Mouse (Mus musculus): Measurements from ENCODE around the gene Pts. TPM values are rescaled to one million over a fixed set of nuclear protein-coding genes. Genes with fewer than 3 reads are reported as not detected.

Gene Pts
- polyA plus RNA-seq (2015; fragmentation: Nextera tagmentation; extraction: Ambion mirVana), result 71.2 and 84.3 TPM in 2 replicates

DNA sequence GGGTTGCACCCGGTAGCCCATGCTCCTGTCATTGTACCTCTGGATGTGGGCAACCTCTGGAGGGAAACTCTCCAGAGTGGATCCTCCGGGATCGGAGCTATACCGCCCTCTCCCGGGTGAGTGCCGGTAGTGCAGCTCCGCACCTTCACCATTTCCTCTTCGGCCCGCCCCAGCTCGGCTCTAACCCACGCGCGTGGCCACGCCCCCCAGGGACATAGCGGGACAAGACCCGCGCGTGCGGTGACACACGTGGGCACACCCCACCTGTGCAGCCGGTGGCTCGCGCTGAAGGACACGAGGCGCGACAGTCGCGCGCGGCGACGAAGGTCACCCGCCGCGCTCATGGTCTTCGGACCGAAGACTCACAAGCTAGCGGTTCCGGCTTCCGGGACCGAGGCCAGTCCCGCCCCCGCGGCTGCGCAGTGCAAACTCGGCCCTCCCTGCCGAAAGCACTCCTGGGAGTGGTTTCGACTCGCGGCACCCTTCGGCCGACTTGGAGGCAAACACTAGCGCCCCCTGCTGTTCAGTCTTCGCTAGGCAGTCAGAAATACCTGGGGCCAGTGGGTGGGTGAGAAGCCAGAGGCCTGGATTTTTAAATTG lies at the start of gene Pts:
Pts (minus strand) TSS at position 432 of the 600 bp plus-strand sequence.
- no peaks in the 10 kb centered on the region for H3K27me3 ChIP-seq
- peak within 1 kb of the TSS; percentile 76 for H3K4me2 ChIP-seq (replicated peaks)
- ATAC-seq (ENCODE audit: low FRiP score, low read depth), result peak; percentile 96
- H3K4me3 ChIP-seq, result peak within 1 kb of the TSS; percentile 73
- H3K36me3 ChIP-seq, result no peaks in the 10 kb centered on the region
- no peak within 1 kb of the TSS; the same call in 1 of the 2 replicates for H3K27ac ChIP-seq
- 0% methylated on average over 54 of the region's 54 CpGs for WGBS
- no peaks in the 10 kb centered on the region for H3K9me3 ChIP-seq
- peaks cover 14% of the 10 kb centered on the region for H3K4me1 ChIP-seq
- peak within 1 kb of the TSS; percentile 74 for H3K9ac ChIP-seq

DNA sequence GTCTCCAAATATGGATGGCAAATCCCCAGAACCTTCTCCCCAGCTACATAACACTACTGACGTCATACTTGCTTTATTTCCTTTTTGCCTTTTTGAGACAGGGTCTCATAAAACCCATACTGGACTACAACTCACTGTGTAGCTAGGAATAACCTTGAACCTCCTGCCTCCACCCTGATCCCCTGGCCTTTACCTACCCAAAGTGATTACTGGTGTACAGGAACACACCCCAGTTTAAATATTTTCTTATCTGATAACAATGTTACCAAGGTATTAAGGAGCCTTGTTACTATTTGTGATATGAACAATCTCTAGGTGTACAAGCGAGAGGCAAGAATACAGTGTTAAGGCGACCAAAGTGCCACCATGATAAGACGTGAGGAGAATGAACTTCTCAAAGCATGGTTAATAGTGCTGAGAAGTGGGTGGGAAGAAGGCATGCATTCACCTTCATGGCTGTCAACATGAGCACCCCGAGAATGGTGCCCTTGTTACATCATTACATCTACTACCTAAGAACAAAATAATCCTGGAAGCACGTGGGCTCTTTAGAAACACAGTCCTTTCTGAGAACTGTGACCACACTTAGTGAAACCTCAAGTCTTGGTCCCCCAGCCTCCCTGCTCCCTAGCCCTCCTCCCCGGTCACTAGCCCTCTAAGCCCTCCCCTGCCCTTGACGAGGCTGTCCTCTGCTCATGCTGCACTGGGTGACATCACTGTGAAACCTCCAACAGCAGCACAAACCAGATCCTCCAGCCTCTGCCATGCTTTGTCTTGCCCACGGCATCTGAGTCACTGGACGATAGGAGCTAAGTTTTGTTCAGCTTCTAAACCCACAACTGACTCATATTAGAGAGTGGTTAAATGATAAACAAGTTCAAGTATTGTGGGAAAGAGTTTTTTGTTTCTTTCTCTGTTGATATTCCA lies 41.3 kb upstream of the Pts start:
- no peak overlapping the region for H3K9ac ChIP-seq
- no peak overlapping the region for H3K27ac ChIP-seq
- no peaks in the 10 kb centered on the region for H3K4me1 ChIP-seq
- no peaks in the 10 kb centered on the region for H3K27me3 ChIP-seq
- no peak overlapping the region for H3K4me3 ChIP-seq
- H3K9me3 ChIP-seq, result no peaks in the 10 kb centered on the region
- 75% methylated on average over 10 of the region's 10 CpGs for WGBS
- H3K4me2 ChIP-seq (replicated peaks), result no peak overlapping the region
- H3K36me3 ChIP-seq, result no peaks in the 10 kb centered on the region
- ATAC-seq (ENCODE audit: low FRiP score, low read depth), result no peak

DNA sequence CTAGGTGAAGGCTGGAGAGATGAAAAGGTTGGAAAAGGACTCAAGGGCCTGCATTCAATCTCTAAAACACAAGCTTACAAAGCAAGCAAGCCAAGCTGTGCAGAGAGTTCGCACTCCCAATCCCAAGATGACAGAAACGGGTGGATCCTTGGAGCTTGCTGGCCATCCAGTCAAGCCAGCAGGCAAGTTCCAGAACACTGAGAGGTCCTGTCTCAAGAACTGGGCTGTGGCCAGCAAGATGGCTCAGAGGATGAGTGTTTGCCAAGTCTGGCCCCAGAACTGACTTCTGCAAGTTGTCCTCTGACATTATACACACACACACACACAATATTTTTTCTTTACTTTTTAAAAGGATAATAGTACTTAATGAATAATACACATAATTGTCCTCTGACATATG lies 39.4 kb upstream of the Pts start:
- Histone ChIP-seq H3K4me2 (replicated peaks) (no peak overlapping the region), H3K4me3 (no peak overlapping the region), H3K27ac (no peak overlapping the region), H3K27me3 (no peaks in the 10 kb centered on the region), H3K9me3 (no peaks in the 10 kb centered on the region), H3K9ac (no peak overlapping the region), H3K4me1 (no peaks in the 10 kb centered on the region), H3K36me3 (no peaks in the 10 kb centered on the region)
- no peak for ATAC-seq (ENCODE audit: low FRiP score, low read depth)
- WGBS, result 98% methylated on average over 2 of the region's 2 CpGs

DNA sequence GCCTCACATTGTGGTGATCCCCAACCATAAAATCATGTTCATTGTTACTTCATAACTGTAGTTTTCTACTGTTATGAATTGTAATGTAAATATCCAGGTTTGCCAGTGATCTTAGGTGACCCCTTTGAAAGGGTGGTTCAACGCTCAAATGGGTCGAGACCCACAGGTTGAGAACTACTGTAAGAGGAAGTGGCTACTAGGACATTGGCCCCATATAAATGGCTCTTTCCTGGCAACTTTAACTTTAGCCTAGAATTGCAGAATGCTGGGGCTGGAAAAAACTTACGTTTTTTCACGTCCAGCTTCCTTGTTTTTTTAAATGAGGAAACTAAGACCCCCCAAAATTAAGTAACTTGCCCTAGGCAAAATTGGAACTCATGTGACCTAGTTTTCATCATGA lies 38.8 kb upstream of the Pts start:
- Histone ChIP-seq H3K4me2 (replicated peaks) (no peak overlapping the region), H3K4me1 (no peaks in the 10 kb centered on the region), H3K9me3 (no peaks in the 10 kb centered on the region), H3K9ac (no peak overlapping the region), H3K36me3 (no peaks in the 10 kb centered on the region), H3K27me3 (no peaks in the 10 kb centered on the region), H3K27ac (no peak overlapping the region), H3K4me3 (no peak overlapping the region)
- WGBS, result 85% methylated on average over 4 of the region's 4 CpGs
- ATAC-seq (ENCODE audit: low FRiP score, low read depth), result no peak

DNA sequence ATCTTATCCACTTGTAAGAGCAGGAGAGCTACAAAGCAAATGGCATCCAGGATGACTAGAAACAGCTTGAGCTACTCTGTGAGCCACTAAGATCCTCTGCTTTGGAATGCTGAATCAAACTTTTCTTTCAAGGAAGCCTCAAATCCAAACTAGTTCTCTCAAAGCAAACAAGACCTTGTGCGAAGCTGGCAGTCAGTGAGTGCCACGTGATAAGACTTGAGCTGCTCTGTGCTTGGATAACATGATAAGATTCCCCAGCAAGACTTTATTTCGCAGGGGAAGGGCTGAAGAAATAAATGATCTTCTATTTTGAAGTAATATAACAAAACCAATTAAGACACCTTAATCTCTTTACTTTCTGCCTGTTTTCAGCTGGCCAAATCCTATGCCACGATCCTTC lies 37.4 kb upstream of the Pts start:
- H3K27me3 ChIP-seq, result no peaks in the 10 kb centered on the region
- no peaks in the 10 kb centered on the region for H3K9me3 ChIP-seq
- no peak overlapping the region for H3K27ac ChIP-seq
- WGBS, result 81% methylated on average over 4 of the region's 4 CpGs
- no peak overlapping the region for H3K4me3 ChIP-seq
- H3K4me1 ChIP-seq, result no peaks in the 10 kb centered on the region
- no peaks in the 10 kb centered on the region for H3K36me3 ChIP-seq
- H3K4me2 ChIP-seq (replicated peaks), result no peak overlapping the region
- no peak overlapping the region for H3K9ac ChIP-seq
- ATAC-seq (ENCODE audit: low FRiP score, low read depth), result no peak

DNA sequence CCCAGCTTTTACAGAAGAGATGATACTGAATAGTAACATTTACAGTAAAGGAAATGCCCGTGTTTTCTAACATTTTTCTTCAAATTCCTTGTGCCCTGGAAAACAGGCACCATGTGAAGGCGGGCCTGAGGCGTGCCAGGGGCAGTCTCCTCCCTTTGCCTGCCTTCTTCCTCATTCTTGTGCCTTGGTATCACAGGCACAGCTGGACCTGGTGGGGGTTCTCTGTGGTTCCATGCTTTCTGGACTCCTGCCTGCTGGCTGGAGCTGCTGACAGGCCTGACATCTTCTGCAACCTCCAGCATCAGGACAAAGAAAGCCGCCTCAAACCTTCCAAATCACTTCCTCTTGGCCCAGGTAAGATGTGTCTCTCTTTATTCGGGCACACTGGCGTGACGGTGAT lies 36.6 kb upstream of the Pts start:
- H3K4me3 ChIP-seq, result no peak overlapping the region
- H3K4me1 ChIP-seq, result no peaks in the 10 kb centered on the region
- no peak overlapping the region for H3K9ac ChIP-seq
- H3K4me2 ChIP-seq (replicated peaks), result no peak overlapping the region
- H3K36me3 ChIP-seq, result no peaks in the 10 kb centered on the region
- H3K27ac ChIP-seq, result no peak overlapping the region
- no peaks in the 10 kb centered on the region for H3K27me3 ChIP-seq
- ATAC-seq (ENCODE audit: low FRiP score, low read depth), result no peak
- WGBS, result 81% methylated on average over 7 of the region's 7 CpGs
- no peaks in the 10 kb centered on the region for H3K9me3 ChIP-seq

DNA sequence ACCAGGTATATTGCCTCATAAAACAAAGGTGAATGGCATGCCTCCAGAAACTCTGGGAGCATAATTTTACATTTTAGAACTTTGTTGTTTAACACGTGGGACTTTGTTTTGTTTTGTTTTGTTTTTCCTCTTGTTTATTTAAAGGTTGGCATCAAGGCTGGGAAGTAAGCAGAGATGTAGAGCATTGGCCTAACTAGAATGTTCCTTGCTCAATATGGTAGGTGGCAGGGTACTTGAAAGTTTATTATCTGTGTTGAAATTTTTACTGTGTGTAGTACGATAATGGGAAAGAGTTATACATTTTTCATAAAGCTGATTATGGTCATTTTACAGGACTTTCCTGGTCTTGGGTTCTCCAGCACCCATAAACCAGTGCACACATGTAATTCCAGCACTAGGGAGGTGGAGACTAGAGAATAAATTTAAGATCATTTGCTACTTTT lies 33.4 kb upstream of the Pts start:
- no peak for ATAC-seq (ENCODE audit: low FRiP score, low read depth)
- H3K36me3 ChIP-seq, result no peaks in the 10 kb centered on the region
- H3K27me3 ChIP-seq, result no peaks in the 10 kb centered on the region
- no peak overlapping the region for H3K4me2 ChIP-seq (replicated peaks)
- H3K27ac ChIP-seq, result no peak overlapping the region
- H3K4me3 ChIP-seq, result no peak overlapping the region
- no peak overlapping the region for H3K9ac ChIP-seq
- WGBS, result 71% methylated on average over 2 of the region's 2 CpGs
- no peaks in the 10 kb centered on the region for H3K9me3 ChIP-seq
- H3K4me1 ChIP-seq, result no peaks in the 10 kb centered on the region

DNA sequence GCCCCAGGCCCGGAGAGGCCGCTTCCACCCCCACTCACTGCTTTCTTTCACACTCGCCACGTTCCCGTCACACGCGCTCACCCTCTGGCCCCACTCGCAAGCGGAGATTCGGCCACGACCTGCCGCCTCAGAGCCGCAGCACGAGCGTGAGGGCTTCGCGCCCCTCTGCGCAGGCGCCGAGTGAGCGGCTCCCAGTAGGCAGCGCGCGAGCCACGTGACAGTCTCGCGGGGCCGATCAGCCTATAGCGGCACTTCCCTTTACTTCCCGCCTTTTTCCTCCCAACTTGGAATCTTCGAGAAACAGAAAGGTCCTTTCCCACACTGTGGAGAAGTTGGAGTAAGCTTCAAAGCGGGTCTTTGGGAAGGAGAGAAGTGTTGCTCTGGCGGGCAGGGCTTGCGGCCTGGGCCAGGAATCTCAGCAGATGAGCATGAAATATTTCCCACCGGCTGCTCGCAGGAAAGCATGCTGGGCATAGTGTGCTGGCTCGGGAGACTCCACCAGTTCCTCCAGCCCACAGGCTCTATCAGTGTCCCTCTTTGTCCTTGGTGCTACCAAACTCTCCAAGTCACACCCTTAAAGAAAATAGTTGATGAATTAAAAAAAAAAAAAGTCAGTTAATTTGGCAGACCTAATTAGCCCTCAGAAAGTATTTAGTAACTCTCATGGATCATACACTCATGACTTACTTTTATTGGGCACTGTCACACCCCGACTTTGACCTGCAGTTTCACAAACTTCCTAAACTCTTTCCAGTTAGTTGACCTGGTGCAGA lies 32.8 kb upstream of the Pts start, which contains the start of gene Tex12:
Tex12 (minus strand) TSS at position 181 of the 773 bp plus-strand sequence.
- H3K27me3 ChIP-seq, result no peaks in the 10 kb centered on the region
- ATAC-seq (ENCODE audit: low FRiP score, low read depth), result no peak
- H3K9me3 ChIP-seq, result no peaks in the 10 kb centered on the region
- H3K27ac ChIP-seq, result no peak within 1 kb of the TSS
- no peak within 1 kb of the TSS for H3K4me2 ChIP-seq (replicated peaks)
- H3K9ac ChIP-seq, result no peak within 1 kb of the TSS
- 85% methylated on average over 38 of the region's 38 CpGs for WGBS
- no peaks in the 10 kb centered on the region for H3K4me1 ChIP-seq
- H3K4me3 ChIP-seq, result no peak within 1 kb of the TSS
- no peaks in the 10 kb centered on the region for H3K36me3 ChIP-seq

DNA sequence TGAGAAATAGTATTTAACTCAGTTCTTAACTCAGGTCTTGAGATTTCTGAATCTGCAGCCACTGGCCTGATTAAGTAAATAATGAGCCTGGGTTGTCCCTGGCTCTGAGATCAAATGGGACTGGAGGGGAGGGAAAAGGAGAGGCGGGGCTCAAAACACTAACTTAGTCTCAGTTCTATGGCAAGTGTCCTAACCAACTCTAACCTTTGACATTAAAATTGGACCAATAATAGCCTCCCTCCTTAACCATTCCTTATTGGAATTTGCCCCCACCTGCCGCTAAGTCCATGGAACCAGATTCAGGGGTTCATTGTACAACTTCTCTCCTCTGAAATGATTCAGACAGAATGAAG lies 26.5 kb upstream of the Pts start, which contains the start of gene Bco2:
Bco2 (minus strand) TSS at position 88 of the 353 bp plus-strand sequence.
- H3K4me3 ChIP-seq, result no peak within 1 kb of the TSS
- no peaks in the 10 kb centered on the region for H3K27me3 ChIP-seq
- H3K9ac ChIP-seq, result peak within 1 kb of the TSS; percentile 45; the same call in 1 of the 2 replicates
- no peak within 1 kb of the TSS for H3K27ac ChIP-seq
- no peaks in the 10 kb centered on the region for H3K36me3 ChIP-seq
- peak within 1 kb of the TSS; percentile 50 for H3K4me2 ChIP-seq (replicated peaks)
- ATAC-seq (ENCODE audit: low FRiP score, low read depth), result no peak
- WGBS, result 36% methylated on average over 2 of the region's 2 CpGs
- no peaks in the 10 kb centered on the region for H3K9me3 ChIP-seq
- H3K4me1 ChIP-seq, result 0 out of 2 replicates have a peak, but pooled peaks cover 5% of the 10 kb centered on the region

DNA sequence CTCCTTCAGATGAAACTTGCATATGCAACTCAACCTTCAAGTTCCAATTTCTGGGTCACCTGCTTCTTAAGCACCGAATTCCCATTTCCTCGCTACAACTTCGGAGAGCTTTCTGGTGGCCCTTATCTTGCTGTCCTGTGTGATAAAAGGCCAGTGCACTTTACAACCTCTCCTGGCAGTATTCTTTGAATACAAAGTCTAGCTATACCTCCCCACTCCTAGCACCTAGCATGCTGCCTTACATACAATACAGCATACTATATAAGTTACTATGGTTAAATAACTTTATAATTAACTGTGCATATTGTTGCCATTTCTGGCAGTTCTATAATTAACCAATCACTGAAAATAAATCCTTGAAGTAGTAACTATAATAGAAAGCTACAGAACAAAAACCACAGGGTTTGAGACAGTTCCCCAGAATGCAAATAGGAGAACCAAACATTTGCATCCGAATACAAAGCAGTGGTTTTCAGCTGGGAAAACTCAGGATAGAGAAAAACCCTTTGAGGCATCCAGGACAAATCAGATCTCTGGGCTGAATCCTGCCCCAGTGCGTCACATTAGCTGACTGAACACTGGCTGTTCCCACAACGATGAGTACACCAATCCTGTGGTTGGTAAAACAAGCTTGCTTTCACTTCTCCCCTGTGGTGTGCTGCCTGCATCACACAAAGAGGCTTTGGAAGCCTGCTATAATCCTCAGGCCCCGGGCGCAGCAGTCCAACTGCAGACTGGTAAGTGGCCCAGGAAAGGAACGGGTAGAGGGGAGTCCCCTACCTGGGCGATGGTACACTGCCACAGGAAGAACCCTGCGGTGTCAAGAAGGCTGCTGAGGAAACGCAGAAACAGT lies 25.9 kb upstream of the Pts start, which contains the start of gene Il18:
Il18 (plus strand) TSS at position 587 of the 853 bp plus-strand sequence.
- Histone ChIP-seq H3K9me3 (no peaks in the 10 kb centered on the region), H3K27me3 (no peaks in the 10 kb centered on the region), H3K4me3 (no peak within 1 kb of the TSS), H3K4me1 (0 out of 2 replicates have a peak, but pooled peaks cover 5% of the 10 kb centered on the region), H3K36me3 (no peaks in the 10 kb centered on the region), H3K27ac (no peak within 1 kb of the TSS), H3K9ac (peak within 1 kb of the TSS; percentile 45; the same call in 1 of the 2 replicates), H3K4me2 (replicated peaks) (peak within 1 kb of the TSS; percentile 50)
- ATAC-seq (ENCODE audit: low FRiP score, low read depth), result no peak
- WGBS, result 33% methylated on average over 12 of the region's 12 CpGs

DNA sequence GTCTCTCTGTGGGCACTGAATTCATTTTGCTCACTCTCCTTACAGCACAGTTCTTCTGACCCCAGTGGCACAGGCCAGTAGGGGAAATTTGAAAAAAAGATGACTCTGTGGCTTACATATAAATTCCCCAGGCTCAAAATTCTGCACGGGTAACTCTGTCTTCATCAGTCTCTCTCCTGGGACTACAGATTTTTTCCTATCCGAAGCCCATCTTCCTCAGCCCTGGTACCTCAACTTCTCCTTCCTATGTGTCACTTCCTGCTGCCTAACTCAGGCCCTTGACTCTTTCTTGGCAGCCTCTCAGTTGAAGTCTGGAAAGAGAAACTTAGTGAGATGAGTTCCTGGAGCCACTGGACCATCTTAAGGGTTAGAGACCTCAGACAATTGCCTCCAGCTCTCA lies 25.0 kb upstream of the Pts start:
- Histone ChIP-seq H3K4me3 (no peak overlapping the region), H3K4me1 (0 out of 2 replicates have a peak, but pooled peaks cover 5% of the 10 kb centered on the region), H3K27me3 (no peaks in the 10 kb centered on the region), H3K9me3 (no peaks in the 10 kb centered on the region), H3K27ac (no peak overlapping the region), H3K9ac (no peak overlapping the region), H3K4me2 (replicated peaks) (no peak overlapping the region), H3K36me3 (no peaks in the 10 kb centered on the region)
- no peak for ATAC-seq (ENCODE audit: low FRiP score, low read depth)
- WGBS, result 70% methylated on average over 2 of the region's 2 CpGs
